Mouse (Mus musculus) lung, embryonic 15.5 days (tissue): ENCODE results near the gene Gm20696. TPM values are rescaled to one million over a fixed set of nuclear protein-coding genes. Genes with fewer than 3 reads are reported as not detected.

Experiments
- ATAC-seq: fragments of 200-750 bp; cut with Nextera tagmentation; 2 replicates; pipeline ENCODE4 v1.8.0; 2017; ENCODE audit warnings: moderate number of reproducible peaks, borderline replicate concordance; ENCODE audit not compliant: low FRiP score, low TSS enrichment; ENCODE audit errors: extremely low read depth
- H3K27ac ChIP-seq: fragments of 300-500 bp; sonication (generic); 2 replicates; pipeline ENCODE4 v1.5.1; 2015; ENCODE audit warnings: moderate library complexity, mild to moderate bottlenecking, inconsistent platforms
- H3K27me3 ChIP-seq: fragments of 300-500 bp; sonication (generic); 2 replicates; pipeline ENCODE4 v1.6.1; 2015; ENCODE audit warnings: inconsistent platforms
- H3K36me3 ChIP-seq: fragments of 300-500 bp; sonication (generic); 2 replicates; pipeline ENCODE4 v1.6.1; 2015; ENCODE audit warnings: inconsistent platforms
- H3K4me1 ChIP-seq: fragments of 300-500 bp; sonication (generic); 2 replicates; pipeline ENCODE4 v1.6.1; 2015; ENCODE audit warnings: inconsistent platforms
- H3K4me2 ChIP-seq: fragments of 300-500 bp; sonication (generic); 2 replicates; pipeline ENCODE4 v1.6.1; 2015; ENCODE audit warnings: inconsistent platforms, mild to moderate bottlenecking, moderate library complexity
- H3K4me3 ChIP-seq: fragments of 300-500 bp; sonication (generic); 2 replicates; pipeline ENCODE4 v1.5.1; 2015; ENCODE audit warnings: mild to moderate bottlenecking, inconsistent platforms
- H3K9ac ChIP-seq: fragments of 300-500 bp; sonication (generic); 2 replicates; pipeline ENCODE4 v1.6.1; 2015; ENCODE audit warnings: inconsistent platforms
- H3K9me3 ChIP-seq: fragments of 300-500 bp; sonication (generic); 2 replicates; pipeline ENCODE4 v1.6.1; 2016; ENCODE audit warnings: inconsistent platforms
- WGBS: fragments of 180-500 bp; shearing (Covaris S2); methylation state at CpG from one replicate; pipeline ENCODE4 v1.1.7; 2015; 5-methylcytosine and 5-hydroxymethylcytosine counted together
- polyA plus RNA-seq: library from polyadenylated mRNA; unstranded; fragments of >200 nt; fragmentation: Nextera tagmentation; extraction: Ambion mirVana; gene quantifications from 2 replicates; pipeline ENCODE4 v1.2.1, GENCODE M21; 2015

Gene Gm20696
- polyA plus RNA-seq, 1 experiment from 2014 or later, result 3.8 TPM

DNA sequence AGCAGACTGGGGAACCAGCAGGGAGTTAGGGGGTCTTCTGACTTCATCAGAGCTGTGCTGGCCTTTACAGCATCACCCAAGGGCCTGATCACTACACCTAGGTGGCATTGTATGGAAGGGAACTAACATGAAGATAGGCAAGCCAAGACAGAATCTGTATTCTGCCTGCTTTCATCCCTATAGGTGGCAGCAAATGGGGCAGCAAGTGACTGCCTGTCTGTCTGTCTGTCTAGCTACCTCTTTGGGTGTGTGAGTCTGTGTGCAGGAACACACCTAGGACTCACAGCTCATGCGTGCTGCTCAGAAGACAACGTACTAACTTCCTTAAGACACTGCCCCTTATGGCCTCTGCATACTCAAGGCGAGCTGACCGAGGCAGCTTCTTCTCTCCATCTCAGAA is 291.2 kb downstream of the Gm20696 start:
- H3K4me1 ChIP-seq, result peaks cover 63% of the 10 kb centered on the region
- H3K9ac ChIP-seq, result no peak overlapping the region
- H3K27ac ChIP-seq, result peak overlapping the region; percentile 37; the same call in 1 of the 2 replicates

DNA sequence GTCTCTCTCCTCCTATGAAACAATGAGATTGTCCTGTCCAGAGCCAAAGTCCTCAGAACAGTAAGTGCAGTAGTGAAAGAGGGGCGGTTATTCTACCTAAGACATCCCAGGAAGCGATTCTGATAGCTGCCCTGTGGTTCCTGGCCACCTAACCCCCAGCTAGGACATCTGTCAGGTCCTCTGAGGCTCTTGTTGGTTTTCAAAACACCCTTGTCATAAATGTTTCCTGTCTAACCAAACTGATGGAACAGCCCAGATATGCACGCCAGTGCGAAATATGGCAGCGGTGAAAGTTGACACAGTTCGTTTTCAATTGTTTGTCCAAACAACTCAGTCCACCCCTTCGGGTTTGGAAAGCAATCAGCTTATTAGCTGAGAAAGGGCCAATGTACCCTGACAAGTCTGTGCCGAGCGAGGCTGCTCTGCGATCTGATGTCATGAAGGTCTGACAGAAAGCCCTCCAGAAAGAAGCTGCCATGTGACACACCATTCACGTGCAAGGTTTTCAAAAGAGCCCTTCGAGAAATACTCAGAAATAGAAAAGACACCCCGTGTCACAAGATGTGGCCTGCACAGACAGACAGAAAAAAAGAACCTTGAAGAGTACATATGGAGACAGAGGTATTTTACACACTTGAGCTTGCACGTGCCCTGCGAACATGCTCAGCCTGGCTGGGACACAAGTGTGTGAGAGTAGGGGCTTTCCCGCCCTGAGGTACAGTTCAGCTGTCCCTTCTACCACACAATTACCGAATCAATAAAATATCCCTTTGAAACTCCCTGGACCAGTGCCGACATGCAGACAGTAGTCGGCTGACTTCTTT is 291.9 kb downstream of the Gm20696 start:
- ATAC-seq, result no peak
- Histone ChIP-seq H3K27me3 (no peaks in the 10 kb centered on the region), H3K27ac (peak overlapping the region; percentile 43; the same call in 1 of the 2 replicates), H3K36me3 (no peaks in the 10 kb centered on the region), H3K4me2 (no peak overlapping the region), H3K4me3 (no peak overlapping the region), H3K9me3 (no peaks in the 10 kb centered on the region), H3K4me1 (peaks cover 57% of the 10 kb centered on the region), H3K9ac (no peak overlapping the region)
- WGBS, result 30% methylated on average over 19 of the region's 19 CpGs

More for the DNA sequence above, 291.2 kb downstream of the Gm20696 start:
- Histone ChIP-seq H3K27me3 (no peaks in the 10 kb centered on the region), H3K4me3 (no peak overlapping the region), H3K36me3 (no peaks in the 10 kb centered on the region), H3K9me3 (no peaks in the 10 kb centered on the region), H3K4me2 (no peak overlapping the region)
- 49% methylated on average over 4 of the region's 4 CpGs for WGBS
- ATAC-seq, result no peak

DNA sequence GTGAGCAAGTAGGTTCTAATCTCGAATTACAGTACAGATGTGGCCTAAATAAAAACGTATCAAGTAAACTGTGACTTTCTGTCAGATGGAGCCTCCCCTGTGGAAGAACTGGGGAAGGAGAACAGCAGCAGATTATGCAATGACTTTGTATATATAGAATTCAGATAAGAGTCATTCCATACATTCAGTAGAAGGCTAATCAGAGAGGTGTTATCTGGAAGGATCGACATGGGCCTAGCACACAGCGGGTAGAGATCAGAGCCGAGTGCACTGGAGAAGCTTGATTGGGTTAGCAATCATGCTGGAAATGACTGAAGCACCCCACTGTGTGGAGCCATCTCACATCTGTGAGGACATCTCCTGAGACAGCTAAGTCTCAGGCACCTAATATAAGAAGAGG is 294.2 kb downstream of the Gm20696 start:
- Histone ChIP-seq H3K9me3 (no peaks in the 10 kb centered on the region), H3K36me3 (no peaks in the 10 kb centered on the region), H3K4me2 (no peak overlapping the region), H3K4me1 (peaks cover 43% of the 10 kb centered on the region), H3K4me3 (no peak overlapping the region), H3K27ac (no peak overlapping the region), H3K27me3 (no peaks in the 10 kb centered on the region), H3K9ac (no peak overlapping the region)
- 41% methylated on average over 5 of the region's 5 CpGs for WGBS
- ATAC-seq, result peak; percentile 51; the same call in 1 of the 2 replicates

DNA sequence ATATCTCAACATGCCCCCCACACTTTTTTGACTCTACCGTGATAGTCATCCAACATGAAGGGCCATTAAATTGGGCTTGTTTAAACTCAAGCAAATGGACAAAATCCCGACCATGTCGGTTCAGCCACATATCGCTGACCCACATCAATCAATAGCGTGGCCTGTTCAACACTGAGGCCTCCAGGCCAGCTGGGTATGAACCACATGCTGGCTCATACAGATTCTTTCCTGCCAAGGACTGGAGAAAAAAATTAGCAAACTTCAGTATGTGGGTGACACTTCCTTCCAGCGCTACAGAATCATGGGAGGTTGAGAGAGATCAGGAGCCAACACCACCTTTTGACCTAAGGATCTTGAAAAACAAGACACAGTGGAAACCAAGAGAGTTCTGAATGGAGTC is 294.6 kb downstream of the Gm20696 start:
- no peaks in the 10 kb centered on the region for H3K27me3 ChIP-seq
- no peaks in the 10 kb centered on the region for H3K9me3 ChIP-seq
- H3K4me3 ChIP-seq, result no peak overlapping the region
- H3K9ac ChIP-seq, result no peak overlapping the region
- peaks cover 39% of the 10 kb centered on the region for H3K4me1 ChIP-seq
- no peak overlapping the region for H3K27ac ChIP-seq
- 37% methylated on average over 6 of the region's 6 CpGs for WGBS
- H3K36me3 ChIP-seq, result no peaks in the 10 kb centered on the region
- no peak overlapping the region for H3K4me2 ChIP-seq
- peak; percentile 67; the same call in 1 of the 2 replicates for ATAC-seq

DNA sequence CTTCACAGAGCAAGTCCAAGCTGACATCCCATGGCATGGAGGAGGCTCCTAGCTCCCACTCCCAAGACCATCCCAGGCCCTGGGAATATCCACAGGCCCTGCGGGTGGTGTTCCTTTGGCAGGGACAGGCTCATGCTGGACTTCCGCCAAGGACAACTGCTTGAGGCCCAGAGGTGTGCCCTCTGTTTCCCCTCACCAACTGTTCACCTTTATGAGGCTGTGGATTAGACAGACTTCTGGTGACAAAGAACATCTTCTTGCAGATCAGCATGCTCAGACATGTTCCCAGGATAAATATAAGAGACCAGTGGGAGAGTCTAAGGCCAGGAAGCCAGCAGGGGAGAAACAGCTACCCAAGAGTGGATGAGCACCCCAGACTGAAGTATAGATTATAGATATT is 296.7 kb downstream of the Gm20696 start:
- Histone ChIP-seq H3K4me3 (no peak overlapping the region), H3K9ac (no peak overlapping the region), H3K4me1 (peaks cover 24% of the 10 kb centered on the region), H3K36me3 (no peaks in the 10 kb centered on the region), H3K9me3 (no peaks in the 10 kb centered on the region), H3K4me2 (no peak overlapping the region), H3K27ac (no peak overlapping the region), H3K27me3 (no peaks in the 10 kb centered on the region)
- WGBS, result 74% methylated on average over 2 of the region's 2 CpGs
- no peak for ATAC-seq

DNA sequence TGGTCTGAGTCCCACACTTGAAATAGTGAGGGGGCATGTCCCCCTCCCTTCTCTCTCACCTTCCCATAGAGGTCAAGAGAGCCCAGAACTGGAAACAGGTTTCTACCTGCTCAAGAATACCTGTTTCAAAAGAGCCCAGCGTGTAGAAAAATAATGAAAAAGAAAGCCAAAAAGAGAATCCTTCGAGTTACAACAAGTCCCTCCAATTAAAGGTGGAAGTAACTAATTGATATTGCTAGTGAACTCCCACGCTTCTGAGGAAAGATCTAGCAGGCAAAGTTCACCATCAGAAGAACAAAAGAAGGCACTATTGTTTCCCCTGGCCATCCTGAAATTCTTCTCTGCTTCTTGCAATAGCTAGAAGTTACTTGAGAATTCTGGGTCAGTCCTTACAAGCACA is 297.4 kb downstream of the Gm20696 start:
- no peak for ATAC-seq
- H3K9me3 ChIP-seq, result no peaks in the 10 kb centered on the region
- no peak overlapping the region for H3K4me2 ChIP-seq
- H3K36me3 ChIP-seq, result no peaks in the 10 kb centered on the region
- H3K4me3 ChIP-seq, result no peak overlapping the region
- no peak overlapping the region for H3K9ac ChIP-seq
- H3K27ac ChIP-seq, result no peak overlapping the region
- no peaks in the 10 kb centered on the region for H3K27me3 ChIP-seq
- H3K4me1 ChIP-seq, result peaks cover 22% of the 10 kb centered on the region
- WGBS, result 66% methylated on average over 3 of the region's 3 CpGs

DNA sequence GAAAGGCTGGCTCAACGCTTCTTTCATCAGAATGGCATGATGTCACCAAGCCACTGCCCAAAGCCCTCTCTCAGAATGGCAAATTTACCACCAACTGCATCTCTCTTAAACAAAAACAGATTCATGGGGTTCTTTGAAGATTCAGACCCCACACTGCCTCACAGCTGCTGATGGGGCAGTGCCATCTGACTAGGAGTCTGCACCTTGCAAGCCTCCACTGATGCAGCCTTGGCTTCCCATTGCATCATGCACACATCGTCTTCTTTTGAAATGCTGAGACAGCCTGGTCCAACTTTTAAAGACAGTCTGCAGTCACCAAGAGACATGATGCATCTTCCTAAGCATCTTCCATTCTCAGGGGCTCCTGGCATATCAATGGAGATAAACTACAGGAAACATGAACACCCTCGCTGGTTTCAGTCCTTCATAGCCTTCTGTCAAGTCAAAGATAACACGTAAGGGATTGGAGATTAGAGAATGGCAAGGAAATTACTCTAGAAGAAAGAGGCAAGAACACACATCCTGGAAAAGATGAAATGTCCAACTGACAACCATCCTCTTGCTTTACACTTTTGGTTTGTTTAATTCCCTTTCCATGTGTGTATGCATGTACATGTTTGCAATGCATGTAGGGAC is 298.4 kb downstream of the Gm20696 start:
- no peak for ATAC-seq
- Histone ChIP-seq H3K4me2 (no peak overlapping the region), H3K27ac (no peak overlapping the region), H3K4me3 (no peak overlapping the region), H3K9me3 (no peaks in the 10 kb centered on the region), H3K27me3 (no peaks in the 10 kb centered on the region), H3K36me3 (no peaks in the 10 kb centered on the region), H3K9ac (no peak overlapping the region), H3K4me1 (peaks cover 17% of the 10 kb centered on the region)
- WGBS, result 66% methylated on average over 4 of the region's 4 CpGs

DNA sequence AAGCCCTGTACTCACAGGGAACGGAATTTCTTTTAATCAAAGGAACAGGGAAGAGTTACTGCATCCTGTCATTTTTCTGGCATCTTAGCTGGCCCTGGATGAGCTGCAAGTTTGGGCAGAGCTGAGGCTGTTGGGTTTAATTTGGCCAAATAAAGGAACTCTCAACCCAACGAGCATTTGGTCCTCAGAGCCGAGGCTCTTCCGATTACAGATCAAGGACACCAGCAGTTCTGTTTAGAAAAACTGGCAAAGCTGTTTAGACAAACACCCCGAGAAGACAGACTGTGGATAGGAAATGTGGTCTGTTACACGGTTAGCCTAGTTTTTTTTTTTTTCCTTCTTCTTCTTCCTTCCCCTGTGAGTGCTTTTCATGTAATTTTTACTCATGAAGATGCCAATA is 302.1 kb downstream of the Gm20696 start:
- no peak for ATAC-seq
- Histone ChIP-seq H3K9me3 (no peaks in the 10 kb centered on the region), H3K4me1 (peaks cover 20% of the 10 kb centered on the region), H3K4me3 (no peak overlapping the region), H3K36me3 (no peaks in the 10 kb centered on the region), H3K9ac (no peak overlapping the region), H3K27ac (no peak overlapping the region), H3K4me2 (no peak overlapping the region), H3K27me3 (no peaks in the 10 kb centered on the region)
- 30% methylated on average over 6 of the region's 6 CpGs for WGBS

DNA sequence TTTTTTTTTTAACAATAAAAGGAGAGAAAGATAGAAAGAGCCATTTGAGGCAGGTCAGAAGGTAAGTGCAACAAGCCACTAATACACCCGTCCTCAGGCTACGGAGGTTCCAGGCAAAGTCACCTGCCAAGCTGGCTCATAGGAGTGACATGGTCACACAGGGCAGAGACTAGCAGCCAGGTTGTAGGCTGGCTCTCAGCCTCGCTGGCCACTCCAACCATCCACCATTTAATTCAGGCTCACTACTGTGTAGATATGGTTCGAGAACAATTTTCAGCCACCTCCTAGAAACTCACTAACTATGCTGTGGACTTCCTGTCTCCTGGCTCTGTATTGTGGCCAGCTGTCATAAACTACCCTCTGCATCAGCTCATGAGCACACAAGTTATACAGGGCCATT is 306.0 kb downstream of the Gm20696 start:
- H3K9ac ChIP-seq, result no peak overlapping the region
- H3K36me3 ChIP-seq, result no peaks in the 10 kb centered on the region
- H3K27me3 ChIP-seq, result no peaks in the 10 kb centered on the region
- ATAC-seq, result no peak
- no peaks in the 10 kb centered on the region for H3K9me3 ChIP-seq
- H3K4me2 ChIP-seq, result no peak overlapping the region
- H3K4me1 ChIP-seq, result peaks cover 26% of the 10 kb centered on the region
- H3K27ac ChIP-seq, result peak overlapping the region; percentile 54
- H3K4me3 ChIP-seq, result no peak overlapping the region
- 73% methylated on average over 4 of the region's 4 CpGs for WGBS

DNA sequence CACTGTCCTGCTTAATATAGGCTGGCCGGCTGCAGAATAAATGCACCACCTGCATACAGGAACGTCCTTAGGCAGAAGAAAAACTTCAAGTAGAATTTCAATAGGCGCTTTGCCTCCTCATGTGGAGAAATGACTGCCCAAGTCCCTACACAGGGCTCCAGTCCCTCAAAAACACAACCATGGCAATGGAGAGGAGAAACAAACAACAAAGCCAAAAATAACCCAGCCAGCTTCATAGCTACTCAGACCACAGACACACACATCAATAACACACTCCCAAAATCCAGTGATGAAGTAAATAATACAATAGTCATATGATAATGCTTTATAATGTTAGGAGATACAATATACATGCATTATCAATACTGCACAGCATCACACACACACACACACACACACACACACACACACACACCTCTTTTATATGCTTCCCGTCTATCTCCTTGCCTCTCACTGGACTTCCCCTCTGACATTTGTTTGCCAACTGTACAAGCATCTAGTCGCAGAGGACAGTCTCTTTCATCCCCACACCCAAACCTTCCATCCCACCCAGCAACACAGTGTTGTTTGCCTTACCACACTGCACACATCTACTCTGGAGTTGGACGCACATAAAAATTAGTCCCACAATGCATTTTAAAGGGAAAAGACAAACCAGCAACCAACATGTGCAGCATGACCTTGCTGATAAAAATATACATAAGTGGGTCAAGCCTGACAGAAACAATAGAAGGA is 306.7 kb downstream of the Gm20696 start:
- Histone ChIP-seq H3K4me3 (no peak overlapping the region), H3K27me3 (no peaks in the 10 kb centered on the region), H3K4me2 (no peak overlapping the region), H3K9ac (no peak overlapping the region), H3K36me3 (no peaks in the 10 kb centered on the region), H3K9me3 (no peaks in the 10 kb centered on the region), H3K4me1 (peaks cover 23% of the 10 kb centered on the region), H3K27ac (peak overlapping the region; percentile 55)
- ATAC-seq, result no peak
- WGBS, result 59% methylated on average over 6 of the region's 6 CpGs

DNA sequence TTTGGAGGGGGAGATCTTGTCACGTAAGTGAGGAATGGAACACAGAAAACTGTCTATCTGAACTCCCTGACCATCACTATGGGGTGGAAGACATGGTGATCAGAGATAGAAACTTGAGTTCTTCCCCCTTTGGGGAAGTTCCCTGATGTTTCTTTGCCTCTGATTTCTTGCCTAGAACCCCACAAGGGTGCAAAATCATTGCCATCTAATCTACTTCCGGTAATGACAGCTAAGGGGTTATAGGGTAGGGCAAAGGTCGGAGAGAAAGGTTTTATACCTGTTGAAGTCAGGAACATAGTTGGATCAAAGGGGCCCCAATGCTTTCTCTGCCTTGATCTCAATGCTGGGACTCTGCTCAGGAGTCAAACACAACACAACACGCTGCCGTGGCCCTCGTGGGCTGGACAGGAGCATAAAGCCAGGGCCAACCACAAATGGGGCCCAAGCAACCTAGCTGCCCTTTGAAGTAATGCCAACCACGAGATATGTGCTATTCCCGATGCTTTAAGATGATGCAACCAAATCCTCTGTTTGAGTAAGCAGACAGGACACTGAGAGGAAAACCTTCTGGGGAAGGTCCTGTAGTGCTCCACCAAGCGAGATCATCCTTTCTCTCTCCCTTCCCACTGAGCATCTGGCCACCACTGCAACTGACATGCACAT is 307.4 kb downstream of the Gm20696 start:
- peak overlapping the region; percentile 55; the same call in 1 of the 2 replicates for H3K27ac ChIP-seq
- H3K4me2 ChIP-seq, result no peak overlapping the region
- no peaks in the 10 kb centered on the region for H3K36me3 ChIP-seq
- no peak overlapping the region for H3K4me3 ChIP-seq
- no peak overlapping the region for H3K9ac ChIP-seq
- H3K27me3 ChIP-seq, result no peaks in the 10 kb centered on the region
- 71% methylated on average over 9 of the region's 9 CpGs for WGBS
- H3K9me3 ChIP-seq, result no peaks in the 10 kb centered on the region
- peaks cover 18% of the 10 kb centered on the region for H3K4me1 ChIP-seq
- no peak for ATAC-seq
